ENCODE assay signal across 9 mouse cellular contexts in the genomic region with DNA sequence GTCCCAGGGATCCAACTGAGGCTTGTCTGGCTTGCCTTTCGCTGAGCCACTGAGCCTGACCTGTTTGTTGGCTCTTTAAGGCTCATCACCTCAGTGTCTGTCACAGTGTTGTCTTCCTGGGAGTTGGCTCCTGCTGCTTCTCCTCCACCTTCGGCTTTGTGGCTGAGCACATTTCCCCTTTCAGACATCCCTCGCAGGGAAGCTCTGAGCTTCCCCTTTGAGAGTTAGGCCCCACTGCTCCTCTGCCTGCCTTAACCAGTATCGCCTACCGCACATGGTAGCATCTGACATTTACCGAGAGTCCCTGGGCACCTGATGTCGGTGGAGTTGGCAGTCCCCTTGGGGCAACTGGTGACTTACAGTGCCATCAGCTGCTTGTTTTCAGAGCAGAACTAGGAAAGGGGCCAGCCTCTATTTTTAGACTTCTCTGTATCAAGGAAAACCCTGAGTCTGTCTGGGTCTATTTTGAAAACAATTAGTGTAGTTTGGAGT. TPM values are rescaled to one million over a fixed set of nuclear protein-coding genes. Genes with fewer than 3 reads are reported as not detected.
DNase-seq lines count a peak whose midpoint lies in the region; TF ChIP-seq lines count a peak whose summit lies in the region.
"Had no signal": no experiment of that assay in that cellular context is flagged by ENCODE, and none has a peak within 500 bp of the region (broad histone marks: within the 10 kb centered on the region; RNA-seq: fewer than 3 reads in every experiment).

No protein-coding gene starts in this region.

- H3K4me1 ChIP-seq in E14TG2a.4 (replicated peaks; ENCODE audit: low read depth, low read length), result peaks cover 86% of the 10 kb centered on the region

- DNase-seq in ZHBTc4 (ENCODE audit: low read depth, low spot score), result peak; percentile 63
- DNase-seq in gastrocnemius, postnatal 14 days, result peak; percentile 71
- peak; percentile 49 to 59 for DNase-seq in heart, postnatal 36 days
- no peak for DNase-seq in embryo, embryonic 10 days (ENCODE audit: low spot score)
- no peak for DNase-seq in right cerebral cortex, adult 2 months (ENCODE audit: low spot score in 2 of 2)
- no peak for DNase-seq in lung, postnatal 25 days (ENCODE audit: low spot score)

- H3K27me3 ChIP-seq in E14TG2a.4 (ENCODE audit: insufficient read depth, low read length), result no peaks in the 10 kb centered on the region

- peaks cover 11% of the 10 kb centered on the region for H3K36me3 ChIP-seq in E14TG2a.4 (ENCODE audit: insufficient read depth, low read length)
- H3K36me3 ChIP-seq: embryonic facial prominence, embryonic 13.5 days; limb, embryonic 12.5 days had no signal

- no peak for TF ChIP-seq CTCF in E14TG2a.4 (conservative IDR thresholded peaks at IDR 0.05; ENCODE audit: low read length)

- peak overlapping the region; percentile 61 for H3K4me3 ChIP-seq in E14TG2a.4 (replicated peaks; ENCODE audit: low read length)
- H3K4me3 ChIP-seq: embryonic facial prominence, embryonic 13.5 days; limb, embryonic 12.5 days had no signal

- intact Hi-C loops in gastrocnemius, postnatal 14 days (cut with DNase I; ENCODE audit: low total_unique reads), result no loop called here
- intact Hi-C loops in heart, postnatal 36 days (cut with DNase I), result no loop called here

- H3K9me3 ChIP-seq in E14TG2a.4 (ENCODE audit: low read length), result no peaks in the 10 kb centered on the region
- H3K9me3 ChIP-seq: embryonic facial prominence, embryonic 13.5 days; limb, embryonic 12.5 days had no signal

RNA-seq across cellular contexts. Expression of gene Mreg, which starts 2.4 kb away (rescaled TPM):
- 10 to 100 TPM; 25.9 to 27.4 TPM for total RNA-seq in gastrocnemius, postnatal 14 days (2021)
- 10 to 100 TPM; 34.5 to 35.5 TPM for total RNA-seq in heart, postnatal 36 days (2021)

Comparison
In these comparisons a context has a peak if more than half of its experiments do, and no peak if none do; other contexts are left out.
1. DNase-seq: peak in ZHBTc4 (single experiment), gastrocnemius, postnatal 14 days (single experiment) and heart, postnatal 36 days (2 of 2); none in embryo, embryonic 10 days (single experiment), right cerebral cortex, adult 2 months (0 of 2) and lung, postnatal 25 days (single experiment).